Mouse (Mus musculus): Measurements from ENCODE around the gene Vps36.

- TF ChIP-seq CTCF (IDR thresholded peaks at IDR 0.05; ENCODE audit: low read depth, low read length) (no peak), EP300 (IDR thresholded peaks at IDR 0.05; ENCODE audit: insufficient read depth, low read depth, low read length) (no peak)
Observed at GRCm38 (mm10) chr8:22166080-22166603, 26.5 kb upstream of the Vps36 start, which contains the start of gene Nek3.

Data from ES-Bruce4 (cell line).